Mouse (Mus musculus) central nervous system, embryonic 14 days (tissue): ENCODE data around the gene Mark1. TPM values are rescaled to one million over a fixed set of nuclear protein-coding genes. Genes with fewer than 3 reads are reported as not detected.

Experiments
- polyA plus RNA-seq: library from polyadenylated mRNA; depleted of rRNA; stranded (reverse); fragments of >200 nt; gene quantifications from 2 replicates; pipeline ENCODE4 v1.2.3, GENCODE M21; 2012; rRNA removed

Gene Mark1
- 45.1 and 46.1 TPM in 2 replicates for polyA plus RNA-seq

DNA sequence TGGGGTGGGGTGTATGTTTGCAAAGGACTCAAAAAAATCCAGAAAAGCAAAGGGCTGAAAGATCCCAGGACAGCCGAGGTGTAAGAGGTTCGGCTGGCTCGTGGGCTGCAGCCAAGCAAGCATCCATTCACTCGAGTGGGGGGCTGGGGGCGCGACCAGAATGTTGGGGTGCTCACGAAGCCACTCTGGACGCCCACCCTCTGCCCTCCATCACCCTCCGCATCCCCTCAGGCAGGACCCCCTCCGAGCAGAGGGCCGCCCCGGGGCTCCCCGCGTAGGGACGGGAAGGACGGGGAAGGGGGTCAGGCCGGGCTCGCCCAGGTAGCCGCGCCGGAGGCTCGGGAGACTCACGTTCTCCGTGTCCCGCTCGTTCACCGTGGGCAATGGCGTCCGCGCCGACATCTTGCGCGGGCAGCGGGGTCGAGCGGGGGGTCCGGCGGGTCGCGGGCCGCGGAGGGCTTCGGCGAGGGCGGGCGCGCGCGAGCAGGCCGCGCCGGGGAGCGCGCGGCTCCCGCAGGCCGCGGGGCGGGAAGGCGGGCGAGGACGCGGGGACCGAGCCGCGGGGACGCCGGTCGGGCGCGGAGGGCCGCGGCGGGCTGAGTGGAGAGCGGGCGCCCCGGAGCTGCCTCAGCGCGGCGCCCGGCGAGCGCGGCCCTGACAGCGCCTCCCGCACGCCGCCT is at the start of gene Mark1:
TSS of gene Mark1 (minus strand) at position 500 of the 680 bp plus-strand sequence.

DNA sequence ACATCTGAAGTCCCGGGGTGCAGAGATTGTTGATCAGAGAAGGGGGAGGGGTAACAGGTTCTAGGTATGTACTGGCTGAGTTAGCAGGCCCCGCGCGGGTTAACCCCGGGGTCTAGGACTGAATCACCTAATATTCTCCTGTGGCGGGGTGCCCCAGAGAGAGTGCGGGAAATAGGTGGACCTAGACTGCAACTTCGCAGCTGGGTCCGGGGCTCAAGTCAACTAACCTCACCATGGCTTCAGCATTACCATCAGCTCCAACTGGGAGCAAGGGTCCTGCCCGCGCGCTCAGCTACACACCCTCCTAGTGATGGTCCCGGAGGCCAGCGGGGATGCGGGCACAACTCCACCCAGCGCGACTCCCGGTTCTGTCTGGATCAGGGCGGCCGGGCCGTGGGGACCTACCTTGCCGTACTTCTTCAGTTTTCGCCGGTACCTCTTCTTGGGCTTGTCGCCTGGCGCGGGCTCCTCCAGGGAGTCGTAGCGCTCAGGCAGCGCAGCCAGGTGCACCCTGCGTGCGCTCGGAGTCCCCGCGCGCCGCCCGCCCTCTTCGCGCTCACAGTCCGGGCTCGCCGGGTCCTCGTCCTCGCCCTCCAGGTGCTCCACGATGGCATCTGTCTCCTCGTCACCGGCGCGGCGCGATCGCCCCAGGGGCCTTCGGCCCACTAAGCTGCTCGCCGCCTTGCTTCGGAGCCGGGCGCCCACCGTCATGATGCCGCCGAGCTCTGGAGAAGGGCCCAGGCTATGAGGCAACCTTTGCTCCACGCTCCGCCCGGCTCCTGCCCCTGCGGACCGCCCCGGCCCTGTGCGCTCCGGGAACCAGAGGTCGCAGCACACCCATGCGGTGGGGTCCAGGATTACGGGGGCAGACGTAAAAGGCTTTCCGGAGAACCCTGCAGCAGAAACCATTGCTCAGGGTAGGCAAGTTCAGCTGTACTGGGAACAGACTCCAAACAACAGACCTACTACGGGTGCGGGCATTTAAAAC is 116.8 kb downstream of the Mark1 start, which contains the start of gene C130074G19Rik:
TSS of gene C130074G19Rik (minus strand) at position 938 of the 988 bp plus-strand sequence.

Other genes starting within 250 kb of the Mark1 start
- gene Marc1, start 188.3 kb downstream of the Mark1 start, polyA plus RNA-seq: 0.11 TPM in 1 of 2 replicates, not detected in the other
- gene Marc2, start 153.1 kb downstream of the Mark1 start, polyA plus RNA-seq: 49.3 and 54.3 TPM in 2 replicates
- gene C130074G19Rik, start 116.4 kb downstream of the Mark1 start, polyA plus RNA-seq: 7.1 and 8.7 TPM in 2 replicates
- 42.6 and 43.2 TPM in 2 replicates for gene Rab3gap2, start 204.5 kb upstream of the Mark1 start, polyA plus RNA-seq